Mouse (Mus musculus): ENCODE measurements around the gene Kitl. TPM values are rescaled to one million over a fixed set of nuclear protein-coding genes. Genes with fewer than 3 reads are reported as not detected.

Kitl gene
- polyA plus RNA-seq, 1 experiment from 2014 or later, result 15.0 TPM

DNA sequence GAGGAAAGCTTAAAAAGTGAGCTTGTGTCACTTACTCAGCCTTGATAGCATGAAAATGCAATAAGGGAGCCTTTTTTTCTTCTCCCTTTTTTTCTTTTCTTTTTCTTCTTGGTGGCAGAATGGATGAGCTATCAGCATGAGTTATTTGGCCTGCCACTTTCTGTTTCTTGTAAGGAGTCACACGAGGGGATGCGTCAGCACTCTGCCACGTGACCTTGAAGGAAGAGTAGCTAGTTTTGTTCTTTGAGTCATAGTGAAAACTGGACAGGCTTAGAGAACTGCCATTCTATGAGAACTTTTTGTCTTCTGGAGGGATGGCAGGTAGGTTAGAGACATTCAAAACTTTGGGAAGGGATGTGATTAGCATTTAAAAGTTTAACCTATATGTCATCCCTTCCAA, 17.1 kb downstream of the Kitl start:
- H3K4me3 ChIP-seq (ENCODE audit: low read length), result no peak overlapping the region
- ATAC-seq (replicated peaks; ENCODE audit: extremely low read depth, insufficient read depth, low FRiP score), result no peak
- H3K4me1 ChIP-seq (ENCODE audit: control insufficient read depth, insufficient read depth, low read length), result peaks cover 5% of the 10 kb centered on the region; the same call in 1 of the 2 replicates
- H3K27ac ChIP-seq (ENCODE audit: low read length), result no peak overlapping the region
- no peak overlapping the region for H3K9ac ChIP-seq (ENCODE audit: low read length)
- no peaks in the 10 kb centered on the region for H3K27me3 ChIP-seq (ENCODE audit: control insufficient read depth, insufficient read depth, low read length)
- H3K4me2 ChIP-seq (ENCODE audit: low read depth, low read length), result no peak overlapping the region
- 63% methylated on average over 3 of the region's 3 CpGs for WGBS
- no peaks in the 10 kb centered on the region for H3K9me3 ChIP-seq (replicated peaks; ENCODE audit: control insufficient read depth, low read length)
- no peaks in the 10 kb centered on the region for H3K36me3 ChIP-seq (ENCODE audit: control insufficient read depth, insufficient read depth)

DNA sequence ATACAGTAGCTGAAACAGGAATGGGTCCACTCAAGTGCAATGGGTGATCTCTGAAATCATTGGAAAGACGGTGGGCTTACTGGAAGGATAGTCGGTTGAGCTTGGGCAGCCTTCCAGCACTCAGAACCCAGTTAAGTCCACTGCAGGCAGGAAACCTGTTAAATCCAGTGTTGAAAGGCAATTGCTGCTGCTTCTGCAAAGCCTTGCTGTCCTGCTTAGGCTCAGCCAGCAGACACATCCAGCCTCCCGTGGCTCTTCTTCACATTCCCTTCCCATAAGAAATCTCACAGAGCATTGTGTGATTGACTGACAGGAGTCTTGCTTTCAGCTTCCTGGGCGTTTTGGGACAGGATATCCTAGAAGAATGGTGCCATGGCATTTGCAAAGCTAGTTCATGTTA, 20.6 kb downstream of the Kitl start:
- H3K4me3 ChIP-seq (ENCODE audit: low read length), result no peak overlapping the region
- no peak overlapping the region for H3K4me2 ChIP-seq (ENCODE audit: low read depth, low read length)
- WGBS, result 40% methylated on average over 4 of the region's 4 CpGs
- no peaks in the 10 kb centered on the region for H3K9me3 ChIP-seq (replicated peaks; ENCODE audit: control insufficient read depth, low read length)
- ATAC-seq (replicated peaks; ENCODE audit: extremely low read depth, insufficient read depth, low FRiP score), result no peak
- no peaks in the 10 kb centered on the region for H3K27me3 ChIP-seq (ENCODE audit: control insufficient read depth, insufficient read depth, low read length)
- H3K4me1 ChIP-seq (ENCODE audit: control insufficient read depth, insufficient read depth, low read length), result peaks cover 3% of the 10 kb centered on the region; the same call in 1 of the 2 replicates
- H3K27ac ChIP-seq (ENCODE audit: low read length), result no peak overlapping the region
- H3K36me3 ChIP-seq (ENCODE audit: control insufficient read depth, insufficient read depth), result no peaks in the 10 kb centered on the region
- no peak overlapping the region for H3K9ac ChIP-seq (ENCODE audit: low read length)

DNA sequence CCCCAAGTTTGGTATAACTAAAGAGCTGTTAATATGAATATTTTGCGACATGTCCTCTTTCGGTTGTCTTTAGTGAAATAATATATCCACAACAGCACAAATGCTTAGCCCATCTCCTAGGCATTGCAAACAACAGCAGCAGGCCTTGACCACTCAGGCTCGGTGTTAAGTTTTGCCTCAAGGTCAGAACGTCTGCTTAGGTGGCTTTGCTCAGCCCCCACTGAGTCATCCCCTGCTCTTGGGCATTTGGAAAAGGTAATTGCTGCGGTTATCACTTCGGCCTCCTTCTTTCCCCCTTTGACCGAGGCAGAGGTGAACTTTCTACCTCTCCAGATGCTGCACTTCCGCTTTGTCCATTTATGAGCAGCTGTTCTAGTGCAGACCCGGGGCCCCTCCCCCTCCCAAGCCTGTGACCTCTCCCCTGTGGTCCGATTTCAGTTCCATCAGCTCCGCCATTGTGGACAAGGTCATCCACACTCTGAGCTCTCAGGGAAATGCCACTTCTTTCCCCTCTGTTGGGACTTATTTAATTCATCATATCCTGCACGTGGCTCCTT, 23.0 kb downstream of the Kitl start:
- no peak overlapping the region for H3K4me3 ChIP-seq (ENCODE audit: low read length)
- no peak for ATAC-seq (replicated peaks; ENCODE audit: extremely low read depth, insufficient read depth, low FRiP score)
- H3K9me3 ChIP-seq (replicated peaks; ENCODE audit: control insufficient read depth, low read length), result no peaks in the 10 kb centered on the region
- H3K4me1 ChIP-seq (ENCODE audit: control insufficient read depth, insufficient read depth, low read length), result no peaks in the 10 kb centered on the region; the same call in 1 of the 2 replicates
- WGBS, result 68% methylated on average over 12 of the region's 12 CpGs
- no peak overlapping the region for H3K4me2 ChIP-seq (ENCODE audit: low read depth, low read length)
- H3K27me3 ChIP-seq (ENCODE audit: control insufficient read depth, insufficient read depth, low read length), result no peaks in the 10 kb centered on the region
- no peak overlapping the region for H3K9ac ChIP-seq (ENCODE audit: low read length)
- no peak overlapping the region for H3K27ac ChIP-seq (ENCODE audit: low read length)
- H3K36me3 ChIP-seq (ENCODE audit: control insufficient read depth, insufficient read depth), result no peaks in the 10 kb centered on the region

DNA sequence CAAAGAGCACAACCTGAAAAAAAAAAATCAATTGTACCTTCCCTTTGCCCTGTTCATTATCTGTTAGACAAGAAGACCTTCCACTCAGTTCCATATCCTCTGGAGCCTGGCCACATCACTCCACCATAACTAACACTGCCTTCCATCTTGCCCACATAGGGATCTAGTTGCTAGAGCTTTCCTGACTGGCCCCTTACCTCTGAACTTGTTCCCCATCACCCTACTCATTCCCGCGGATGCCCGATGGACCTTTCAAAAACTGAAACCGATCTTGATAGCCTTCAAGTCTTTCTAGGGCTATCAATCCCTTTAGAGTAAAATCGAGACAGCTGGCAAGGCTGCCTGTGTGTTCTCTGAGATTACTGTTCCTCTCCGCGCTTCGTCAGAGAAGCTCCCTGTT, 23.6 kb downstream of the Kitl start:
- Histone ChIP-seq H3K4me1 (ENCODE audit: control insufficient read depth, insufficient read depth, low read length) (no peaks in the 10 kb centered on the region; the same call in 1 of the 2 replicates), H3K27me3 (ENCODE audit: control insufficient read depth, insufficient read depth, low read length) (no peaks in the 10 kb centered on the region)
- 66% methylated on average over 8 of the region's 8 CpGs for WGBS

DNA sequence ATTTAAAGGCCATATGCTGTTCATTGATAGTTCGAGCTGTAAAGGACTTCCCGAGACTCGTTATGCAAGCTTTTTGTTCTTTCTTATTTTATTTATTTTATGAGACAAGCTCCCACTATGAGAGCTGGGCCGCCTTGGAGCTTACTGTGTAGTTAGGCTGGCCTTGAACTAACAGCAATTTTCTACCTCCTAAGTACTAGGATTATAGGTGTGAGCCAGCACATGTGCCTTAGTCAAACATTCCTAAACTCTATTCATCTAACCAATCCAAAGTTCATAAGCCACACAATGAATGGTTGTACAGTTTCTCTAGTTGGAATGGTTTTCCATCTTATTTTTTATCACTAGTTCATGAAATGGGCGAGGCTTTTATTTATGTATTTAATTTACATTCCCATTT, 28.3 kb downstream of the Kitl start:
- ATAC-seq (replicated peaks; ENCODE audit: extremely low read depth, insufficient read depth, low FRiP score), result no peak

More for the DNA sequence above, 23.6 kb downstream of the Kitl start:
- Histone ChIP-seq H3K9ac (ENCODE audit: low read length) (no peak overlapping the region), H3K9me3 (replicated peaks; ENCODE audit: control insufficient read depth, low read length) (no peaks in the 10 kb centered on the region), H3K27ac (ENCODE audit: low read length) (no peak overlapping the region), H3K36me3 (ENCODE audit: control insufficient read depth, insufficient read depth) (no peaks in the 10 kb centered on the region), H3K4me2 (ENCODE audit: low read depth, low read length) (no peak overlapping the region), H3K4me3 (ENCODE audit: low read length) (no peak overlapping the region)
- no peak for ATAC-seq (replicated peaks; ENCODE audit: extremely low read depth, insufficient read depth, low FRiP score)

DNA sequence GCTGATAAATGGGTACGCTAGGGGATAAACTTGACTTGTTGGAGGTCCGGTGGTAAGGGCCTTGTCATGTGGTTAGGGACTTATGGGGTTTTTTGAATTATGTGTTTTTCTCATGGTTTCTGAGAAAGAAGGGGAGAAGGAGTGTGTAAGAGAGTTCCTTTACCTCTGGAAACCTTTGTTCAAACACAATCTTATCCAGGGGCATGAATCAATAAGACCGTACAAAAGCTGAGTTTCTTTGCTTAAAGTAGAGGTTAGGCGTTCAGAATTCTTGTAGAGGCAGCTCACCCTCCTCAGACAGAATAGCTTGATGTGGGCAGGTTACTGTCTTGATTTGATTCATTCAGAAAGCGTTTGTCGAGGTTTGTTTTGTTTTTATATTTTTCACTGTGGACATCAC, 28.7 kb downstream of the Kitl start:
- WGBS, result 90% methylated on average over 6 of the region's 6 CpGs
- Histone ChIP-seq H3K36me3 (ENCODE audit: control insufficient read depth, insufficient read depth) (no peaks in the 10 kb centered on the region), H3K9me3 (replicated peaks; ENCODE audit: control insufficient read depth, low read length) (no peaks in the 10 kb centered on the region), H3K27me3 (ENCODE audit: control insufficient read depth, insufficient read depth, low read length) (no peaks in the 10 kb centered on the region), H3K9ac (ENCODE audit: low read length) (no peak overlapping the region), H3K4me1 (ENCODE audit: control insufficient read depth, insufficient read depth, low read length) (no peaks in the 10 kb centered on the region), H3K27ac (ENCODE audit: low read length) (no peak overlapping the region), H3K4me3 (ENCODE audit: low read length) (no peak overlapping the region), H3K4me2 (ENCODE audit: low read depth, low read length) (no peak overlapping the region)
- no peak for ATAC-seq (replicated peaks; ENCODE audit: extremely low read depth, insufficient read depth, low FRiP score)

More for the DNA sequence above, 28.3 kb downstream of the Kitl start:
- Histone ChIP-seq H3K36me3 (ENCODE audit: control insufficient read depth, insufficient read depth) (no peaks in the 10 kb centered on the region), H3K4me2 (ENCODE audit: low read depth, low read length) (no peak overlapping the region), H3K27me3 (ENCODE audit: control insufficient read depth, insufficient read depth, low read length) (no peaks in the 10 kb centered on the region), H3K4me1 (ENCODE audit: control insufficient read depth, insufficient read depth, low read length) (no peaks in the 10 kb centered on the region; the same call in 1 of the 2 replicates), H3K9me3 (replicated peaks; ENCODE audit: control insufficient read depth, low read length) (no peaks in the 10 kb centered on the region), H3K4me3 (ENCODE audit: low read length) (no peak overlapping the region), H3K27ac (ENCODE audit: low read length) (no peak overlapping the region), H3K9ac (ENCODE audit: low read length) (no peak overlapping the region)
- WGBS, result 87% methylated on average over 5 of the region's 5 CpGs

DNA sequence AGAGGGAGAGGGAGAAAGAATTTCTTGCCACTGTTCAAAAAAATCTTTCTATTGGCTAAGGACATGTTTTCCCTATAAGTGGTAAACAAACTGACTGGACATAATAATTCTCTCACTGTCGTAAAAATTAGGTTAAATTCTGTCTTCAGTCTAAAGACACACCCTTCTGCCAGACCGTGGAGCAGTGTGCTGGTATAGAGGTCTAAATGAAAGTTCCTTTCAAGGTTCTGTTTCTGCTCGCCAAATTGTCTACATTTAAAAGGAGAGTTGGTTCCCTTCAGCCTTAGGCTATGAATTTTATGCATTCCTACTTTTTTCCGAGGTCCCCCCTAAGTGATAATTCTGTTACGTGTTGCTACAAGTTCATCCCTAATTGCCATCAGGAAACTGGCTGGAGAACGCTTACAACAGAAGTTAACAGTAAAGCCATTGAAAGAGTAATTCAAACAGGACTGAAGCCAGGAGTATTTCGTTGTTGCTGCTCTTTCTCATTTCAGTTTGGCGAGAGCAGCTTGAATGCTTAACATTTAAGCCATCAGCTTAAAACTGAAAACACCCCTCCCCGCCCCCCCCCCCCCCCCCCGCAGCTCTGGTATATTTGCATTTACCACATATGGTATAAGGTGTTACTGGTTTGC, 35.8 kb downstream of the Kitl start:
- Histone ChIP-seq H3K27ac (ENCODE audit: low read length) (peak overlapping the region; percentile 18; the same call in 1 of the 2 replicates), H3K4me3 (ENCODE audit: low read length) (no peak overlapping the region), H3K36me3 (ENCODE audit: control insufficient read depth, insufficient read depth) (peaks cover 5% of the 10 kb centered on the region), H3K4me2 (ENCODE audit: low read depth, low read length) (no peak overlapping the region), H3K27me3 (ENCODE audit: control insufficient read depth, insufficient read depth, low read length) (no peaks in the 10 kb centered on the region), H3K4me1 (ENCODE audit: control insufficient read depth, insufficient read depth, low read length) (no peaks in the 10 kb centered on the region), H3K9ac (ENCODE audit: low read length) (no peak overlapping the region), H3K9me3 (replicated peaks; ENCODE audit: control insufficient read depth, low read length) (no peaks in the 10 kb centered on the region)
- ATAC-seq (replicated peaks; ENCODE audit: extremely low read depth, insufficient read depth, low FRiP score), result no peak
- 55% methylated on average over 10 of the region's 10 CpGs for WGBS

DNA sequence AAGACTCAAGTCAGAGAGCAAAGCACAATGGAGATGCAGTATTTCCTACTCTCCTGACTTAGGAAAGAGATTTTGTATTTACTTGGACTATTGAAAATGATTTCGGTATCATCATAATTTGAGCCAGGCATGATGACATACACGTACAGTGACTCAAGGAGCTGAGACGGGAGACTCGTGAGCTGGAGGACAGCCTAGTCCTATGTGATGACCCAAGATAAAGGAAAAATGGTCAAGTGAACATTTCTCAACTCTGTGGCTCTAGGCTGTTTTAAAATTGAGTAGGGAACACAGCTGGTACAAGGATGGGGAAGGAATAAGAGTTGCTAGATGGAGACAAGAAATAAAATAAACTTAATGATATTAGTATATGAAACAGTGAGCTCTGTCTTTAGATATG, 37.0 kb downstream of the Kitl start:
- no peak overlapping the region for H3K4me2 ChIP-seq (ENCODE audit: low read depth, low read length)
- H3K27ac ChIP-seq (ENCODE audit: low read length), result no peak overlapping the region
- no peaks in the 10 kb centered on the region for H3K9me3 ChIP-seq (replicated peaks; ENCODE audit: control insufficient read depth, low read length)
- H3K36me3 ChIP-seq (ENCODE audit: control insufficient read depth, insufficient read depth), result peaks cover 5% of the 10 kb centered on the region
- H3K4me3 ChIP-seq (ENCODE audit: low read length), result no peak overlapping the region
- ATAC-seq (replicated peaks; ENCODE audit: extremely low read depth, insufficient read depth, low FRiP score), result no peak
- 74% methylated on average over 4 of the region's 4 CpGs for WGBS
- H3K4me1 ChIP-seq (ENCODE audit: control insufficient read depth, insufficient read depth, low read length), result no peaks in the 10 kb centered on the region
- no peak overlapping the region for H3K9ac ChIP-seq (ENCODE audit: low read length)
- no peaks in the 10 kb centered on the region for H3K27me3 ChIP-seq (ENCODE audit: control insufficient read depth, insufficient read depth, low read length)

DNA sequence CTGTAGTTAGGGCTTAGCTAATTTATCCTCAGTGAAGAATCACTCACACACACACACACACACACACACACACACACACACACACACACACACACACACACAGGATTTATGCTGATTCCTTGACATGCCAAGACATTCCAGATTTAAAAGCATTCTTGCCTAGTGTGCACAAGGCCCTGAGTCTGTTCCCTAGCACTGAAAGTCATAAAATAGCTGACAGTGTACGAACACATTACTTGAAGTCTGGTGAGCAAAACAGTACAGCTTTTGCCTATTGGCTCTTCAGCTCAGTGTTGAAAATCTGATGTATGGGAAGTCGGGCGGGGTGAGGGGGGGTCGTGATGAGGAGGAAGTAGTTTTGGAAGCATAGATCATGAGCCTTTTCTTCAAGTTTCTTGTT, 37.5 kb downstream of the Kitl start:
- WGBS, result 68% methylated on average over 4 of the region's 4 CpGs
- Histone ChIP-seq H3K27me3 (ENCODE audit: control insufficient read depth, insufficient read depth, low read length) (no peaks in the 10 kb centered on the region), H3K4me3 (ENCODE audit: low read length) (no peak overlapping the region), H3K4me2 (ENCODE audit: low read depth, low read length) (no peak overlapping the region), H3K9me3 (replicated peaks; ENCODE audit: control insufficient read depth, low read length) (no peaks in the 10 kb centered on the region), H3K9ac (ENCODE audit: low read length) (no peak overlapping the region), H3K36me3 (ENCODE audit: control insufficient read depth, insufficient read depth) (peaks cover 5% of the 10 kb centered on the region), H3K27ac (ENCODE audit: low read length) (no peak overlapping the region), H3K4me1 (ENCODE audit: control insufficient read depth, insufficient read depth, low read length) (no peaks in the 10 kb centered on the region)
- ATAC-seq (replicated peaks; ENCODE audit: extremely low read depth, insufficient read depth, low FRiP score), result no peak
